Mouse (Mus musculus): Measurements from ENCODE around the gene Bckdhb.

Bckdhb gene

GRCm38 (mm10) chr9:84084686-84085085, 159.7 kb downstream of the Bckdhb start:
- DNase-seq (ENCODE audit: low read depth, low spot score): no peak
- Histone ChIP-seq H3K36me3 (ENCODE audit: control insufficient read depth, insufficient read depth, low read length, poor library complexity, severe bottlenecking) (no peaks in the 10 kb centered on the region), H3K27me3 (ENCODE audit: control insufficient read depth, insufficient read depth, low read length, poor library complexity, severe bottlenecking) (no peaks in the 10 kb centered on the region)

GRCm38 (mm10) chr9:84090316-84091063, 165.5 kb downstream of the Bckdhb start:
- no peak for DNase-seq (ENCODE audit: low read depth, low spot score)
- no peaks in the 10 kb centered on the region for H3K36me3 ChIP-seq (ENCODE audit: control insufficient read depth, insufficient read depth, low read length, poor library complexity, severe bottlenecking)

GRCm38 (mm10) chr9:84092994-84093393, 168.0 kb downstream of the Bckdhb start:
- Histone ChIP-seq H3K27me3 (ENCODE audit: control insufficient read depth, insufficient read depth, low read length, poor library complexity, severe bottlenecking) (no peaks in the 10 kb centered on the region), H3K36me3 (ENCODE audit: control insufficient read depth, insufficient read depth, low read length, poor library complexity, severe bottlenecking) (no peaks in the 10 kb centered on the region)
- DNase-seq (ENCODE audit: low read depth, low spot score): no peak

More at GRCm38 (mm10) chr9:84090316-84091063, 165.5 kb downstream of the Bckdhb start:
- no peaks in the 10 kb centered on the region for H3K27me3 ChIP-seq (ENCODE audit: control insufficient read depth, insufficient read depth, low read length, poor library complexity, severe bottlenecking)

GRCm38 (mm10) chr9:84094111-84094510, 169.2 kb downstream of the Bckdhb start:
- Histone ChIP-seq H3K27me3 (ENCODE audit: control insufficient read depth, insufficient read depth, low read length, poor library complexity, severe bottlenecking) (no peaks in the 10 kb centered on the region), H3K36me3 (ENCODE audit: control insufficient read depth, insufficient read depth, low read length, poor library complexity, severe bottlenecking) (no peaks in the 10 kb centered on the region)
- DNase-seq (ENCODE audit: low read depth, low spot score): no peak

- H3K27me3 ChIP-seq (ENCODE audit: control insufficient read depth, insufficient read depth, low read length, poor library complexity, severe bottlenecking): no peaks in the 10 kb centered on the region
- no peaks in the 10 kb centered on the region for H3K36me3 ChIP-seq (ENCODE audit: control insufficient read depth, insufficient read depth, low read length, poor library complexity, severe bottlenecking)
- no peak for DNase-seq (ENCODE audit: low read depth, low spot score)
These were observed 171.6 kb downstream of the Bckdhb start for GRCm38 (mm10) chr9:84096484-84097015.

- DNase-seq (ENCODE audit: low read depth, low spot score): no peak
- H3K36me3 ChIP-seq (ENCODE audit: control insufficient read depth, insufficient read depth, low read length, poor library complexity, severe bottlenecking): no peaks in the 10 kb centered on the region
- no peaks in the 10 kb centered on the region for H3K27me3 ChIP-seq (ENCODE audit: control insufficient read depth, insufficient read depth, low read length, poor library complexity, severe bottlenecking)
These were observed 178.4 kb downstream of the Bckdhb start for GRCm38 (mm10) chr9:84103344-84103743.

GRCm38 (mm10) chr9:84106438-84106837, 181.5 kb downstream of the Bckdhb start:
- Histone ChIP-seq H3K27me3 (ENCODE audit: control insufficient read depth, insufficient read depth, low read length, poor library complexity, severe bottlenecking) (no peaks in the 10 kb centered on the region), H3K36me3 (ENCODE audit: control insufficient read depth, insufficient read depth, low read length, poor library complexity, severe bottlenecking) (no peaks in the 10 kb centered on the region)
- DNase-seq (ENCODE audit: low read depth, low spot score): no peak

- H3K27me3 ChIP-seq (ENCODE audit: control insufficient read depth, insufficient read depth, low read length, poor library complexity, severe bottlenecking): no peaks in the 10 kb centered on the region
- no peaks in the 10 kb centered on the region for H3K36me3 ChIP-seq (ENCODE audit: control insufficient read depth, insufficient read depth, low read length, poor library complexity, severe bottlenecking)
- DNase-seq (ENCODE audit: low read depth, low spot score): no peak
These were observed 182.3 kb downstream of the Bckdhb start for GRCm38 (mm10) chr9:84107045-84107813.

- Histone ChIP-seq H3K36me3 (ENCODE audit: control insufficient read depth, insufficient read depth, low read length, poor library complexity, severe bottlenecking) (no peaks in the 10 kb centered on the region), H3K27me3 (ENCODE audit: control insufficient read depth, insufficient read depth, low read length, poor library complexity, severe bottlenecking) (no peaks in the 10 kb centered on the region)
- DNase-seq (ENCODE audit: low read depth, low spot score): no peak
These were observed 183.6 kb downstream of the Bckdhb start for GRCm38 (mm10) chr9:84108534-84108933.

GRCm38 (mm10) chr9:84109777-84110478, 185.0 kb downstream of the Bckdhb start:
- no peaks in the 10 kb centered on the region for H3K36me3 ChIP-seq (ENCODE audit: control insufficient read depth, insufficient read depth, low read length, poor library complexity, severe bottlenecking)
- DNase-seq (ENCODE audit: low read depth, low spot score): no peak
- no peaks in the 10 kb centered on the region for H3K27me3 ChIP-seq (ENCODE audit: control insufficient read depth, insufficient read depth, low read length, poor library complexity, severe bottlenecking)

- no peaks in the 10 kb centered on the region for H3K27me3 ChIP-seq (ENCODE audit: control insufficient read depth, insufficient read depth, low read length, poor library complexity, severe bottlenecking)
- no peak for DNase-seq (ENCODE audit: low read depth, low spot score)
- H3K36me3 ChIP-seq (ENCODE audit: control insufficient read depth, insufficient read depth, low read length, poor library complexity, severe bottlenecking): no peaks in the 10 kb centered on the region
These were observed 185.7 kb downstream of the Bckdhb start for GRCm38 (mm10) chr9:84110616-84111015.

GRCm38 (mm10) chr9:84112319-84112718, 187.4 kb downstream of the Bckdhb start:
- Histone ChIP-seq H3K27me3 (ENCODE audit: control insufficient read depth, insufficient read depth, low read length, poor library complexity, severe bottlenecking) (no peaks in the 10 kb centered on the region), H3K36me3 (ENCODE audit: control insufficient read depth, insufficient read depth, low read length, poor library complexity, severe bottlenecking) (no peaks in the 10 kb centered on the region)
- DNase-seq (ENCODE audit: low read depth, low spot score): no peak

- DNase-seq (ENCODE audit: low read depth, low spot score): no peak
These were observed 188.1 kb downstream of the Bckdhb start for GRCm38 (mm10) chr9:84112842-84113568.

GRCm38 (mm10) chr9:84114254-84114653, 189.3 kb downstream of the Bckdhb start:
- no peaks in the 10 kb centered on the region for H3K27me3 ChIP-seq (ENCODE audit: control insufficient read depth, insufficient read depth, low read length, poor library complexity, severe bottlenecking)
- no peak for DNase-seq (ENCODE audit: low read depth, low spot score)
- no peaks in the 10 kb centered on the region for H3K36me3 ChIP-seq (ENCODE audit: control insufficient read depth, insufficient read depth, low read length, poor library complexity, severe bottlenecking)

More at GRCm38 (mm10) chr9:84112842-84113568, 188.1 kb downstream of the Bckdhb start:
- no peaks in the 10 kb centered on the region for H3K27me3 ChIP-seq (ENCODE audit: control insufficient read depth, insufficient read depth, low read length, poor library complexity, severe bottlenecking)
- H3K36me3 ChIP-seq (ENCODE audit: control insufficient read depth, insufficient read depth, low read length, poor library complexity, severe bottlenecking): no peaks in the 10 kb centered on the region
